Mouse (Mus musculus): ENCODE results near the gene Shisa5. TPM values are rescaled to one million over a fixed set of nuclear protein-coding genes. Genes with fewer than 3 reads are reported as not detected.

The Shisa5 gene
- polyA plus RNA-seq, 1 experiment from 2014 or later = 33.6 TPM

- Histone ChIP-seq H3K4me1 (peaks cover 57% of the 10 kb centered on the region), H3K27ac (peak overlapping the region; percentile 100), H3K36me3 (ENCODE audit: poor library complexity, severe bottlenecking) (peaks cover 45% of the 10 kb centered on the region), H3K4me2 (peak overlapping the region; percentile 98), H3K4me3 (peak overlapping the region; percentile 75), H3K27me3 (no peaks in the 10 kb centered on the region), H3K9me3 (replicated peaks) (no peaks in the 10 kb centered on the region), H3K9ac (peak overlapping the region; percentile 97)
- ATAC-seq = no peak
- WGBS = 53% methylated on average over 5 of the region's 5 CpGs
Measured at GRCm38 (mm10) chr9:109097831-109098230, 59.5 kb downstream of the Shisa5 start.

DNA sequence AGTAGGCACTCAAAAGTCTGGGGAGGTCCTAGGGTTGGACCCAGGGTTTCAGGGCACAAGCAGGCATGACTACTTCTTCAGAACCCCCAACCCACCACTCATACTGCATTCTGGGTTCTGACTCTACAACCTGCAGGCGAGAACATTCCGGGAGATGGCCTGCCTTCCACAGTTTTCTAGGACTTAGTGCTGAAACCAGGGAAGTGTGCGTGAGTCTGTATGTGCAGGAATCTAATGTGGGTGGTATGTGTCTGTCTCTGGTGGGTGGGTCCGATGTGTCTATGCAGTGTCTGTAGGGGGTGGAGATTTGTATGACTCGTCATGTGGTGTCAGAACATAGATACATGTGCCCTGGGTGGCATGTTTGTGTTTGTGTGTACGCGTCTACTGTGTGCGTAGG, 60.0 kb downstream of the Shisa5 start:
- Histone ChIP-seq H3K4me1 (peaks cover 53% of the 10 kb centered on the region), H3K4me2 (peak overlapping the region; percentile 98), H3K27ac (peak overlapping the region; percentile 100), H3K27me3 (no peaks in the 10 kb centered on the region), H3K4me3 (peak overlapping the region; percentile 75), H3K9ac (peak overlapping the region; percentile 97), H3K9me3 (replicated peaks) (no peaks in the 10 kb centered on the region), H3K36me3 (ENCODE audit: poor library complexity, severe bottlenecking) (peaks cover 47% of the 10 kb centered on the region)
- WGBS = 85% methylated on average over 8 of the region's 8 CpGs
- ATAC-seq = no peak

DNA sequence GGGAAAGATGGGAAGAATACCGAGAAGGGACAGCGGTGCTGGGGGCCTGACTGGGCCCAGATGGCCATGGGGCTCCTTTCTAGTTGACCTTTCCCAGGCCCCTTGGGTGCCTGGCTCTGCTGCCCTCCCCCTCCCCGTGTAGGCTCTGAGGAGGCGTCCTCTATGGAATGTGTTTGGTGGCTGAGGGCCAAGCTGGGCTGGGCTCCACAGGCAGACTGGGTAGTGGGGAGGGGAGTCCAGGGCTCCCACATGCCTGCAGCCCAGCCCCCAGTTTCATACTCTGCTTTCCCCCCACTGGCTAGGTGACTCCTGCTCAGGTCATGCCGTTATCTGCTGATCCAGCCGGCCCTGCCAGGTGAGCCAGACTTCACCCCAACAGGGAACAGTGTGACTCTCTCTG, 60.6 kb downstream of the Shisa5 start:
- Histone ChIP-seq H3K9me3 (replicated peaks) (no peaks in the 10 kb centered on the region), H3K4me2 (peak overlapping the region; percentile 98), H3K27me3 (no peaks in the 10 kb centered on the region), H3K36me3 (ENCODE audit: poor library complexity, severe bottlenecking) (peaks cover 53% of the 10 kb centered on the region), H3K4me1 (peaks cover 48% of the 10 kb centered on the region), H3K27ac (peak overlapping the region; percentile 100; the same call in 1 of the 2 replicates), H3K9ac (peak overlapping the region; percentile 97), H3K4me3 (peak overlapping the region; percentile 75)
- ATAC-seq = no peak
- 58% methylated on average over 6 of the region's 6 CpGs for WGBS

- Histone ChIP-seq H3K4me2 (no peak overlapping the region), H3K27me3 (no peaks in the 10 kb centered on the region), H3K9ac (no peak overlapping the region), H3K9me3 (replicated peaks) (no peaks in the 10 kb centered on the region), H3K4me1 (peaks cover 54% of the 10 kb centered on the region), H3K27ac (no peak overlapping the region), H3K4me3 (no peak overlapping the region), H3K36me3 (ENCODE audit: poor library complexity, severe bottlenecking) (peaks cover 68% of the 10 kb centered on the region)
- no peak for ATAC-seq
- 89% methylated on average over 20 of the region's 20 CpGs for WGBS
Measured at GRCm38 (mm10) chr9:109100307-109100928, 62.1 kb downstream of the Shisa5 start.

GRCm38 (mm10) chr9:109101933-109102445, 63.6 kb downstream of the Shisa5 start:
- Histone ChIP-seq H3K36me3 (ENCODE audit: poor library complexity, severe bottlenecking) (peaks cover 83% of the 10 kb centered on the region), H3K4me3 (no peak overlapping the region), H3K27me3 (no peaks in the 10 kb centered on the region), H3K9ac (no peak overlapping the region), H3K27ac (no peak overlapping the region), H3K4me1 (peaks cover 48% of the 10 kb centered on the region), H3K4me2 (no peak overlapping the region), H3K9me3 (replicated peaks) (no peaks in the 10 kb centered on the region)
- no peak for ATAC-seq
- WGBS = 98% methylated on average over 5 of the region's 5 CpGs

- no peak for ATAC-seq
- Histone ChIP-seq H3K4me3 (no peak overlapping the region), H3K4me2 (no peak overlapping the region), H3K9me3 (replicated peaks) (no peaks in the 10 kb centered on the region), H3K4me1 (peaks cover 43% of the 10 kb centered on the region), H3K9ac (peak overlapping the region; percentile 34; the same call in 1 of the 2 replicates), H3K36me3 (ENCODE audit: poor library complexity, severe bottlenecking) (peaks cover 89% of the 10 kb centered on the region), H3K27me3 (no peaks in the 10 kb centered on the region), H3K27ac (no peak overlapping the region)
- 92% methylated on average over 3 of the region's 3 CpGs for WGBS
Measured at GRCm38 (mm10) chr9:109102541-109102940, 64.2 kb downstream of the Shisa5 start.

- no peak overlapping the region for H3K27ac ChIP-seq
- H3K27me3 ChIP-seq = no peaks in the 10 kb centered on the region
- no peaks in the 10 kb centered on the region for H3K9me3 ChIP-seq (replicated peaks)
- no peak overlapping the region for H3K4me2 ChIP-seq
- WGBS = 80% methylated on average over 7 of the region's 7 CpGs
- no peak overlapping the region for H3K4me3 ChIP-seq
- no peak overlapping the region for H3K9ac ChIP-seq
- peaks cover 36% of the 10 kb centered on the region for H3K4me1 ChIP-seq
- ATAC-seq = no peak
- peaks cover 96% of the 10 kb centered on the region for H3K36me3 ChIP-seq (ENCODE audit: poor library complexity, severe bottlenecking)
Measured at GRCm38 (mm10) chr9:109103250-109103649, 64.9 kb downstream of the Shisa5 start.

DNA sequence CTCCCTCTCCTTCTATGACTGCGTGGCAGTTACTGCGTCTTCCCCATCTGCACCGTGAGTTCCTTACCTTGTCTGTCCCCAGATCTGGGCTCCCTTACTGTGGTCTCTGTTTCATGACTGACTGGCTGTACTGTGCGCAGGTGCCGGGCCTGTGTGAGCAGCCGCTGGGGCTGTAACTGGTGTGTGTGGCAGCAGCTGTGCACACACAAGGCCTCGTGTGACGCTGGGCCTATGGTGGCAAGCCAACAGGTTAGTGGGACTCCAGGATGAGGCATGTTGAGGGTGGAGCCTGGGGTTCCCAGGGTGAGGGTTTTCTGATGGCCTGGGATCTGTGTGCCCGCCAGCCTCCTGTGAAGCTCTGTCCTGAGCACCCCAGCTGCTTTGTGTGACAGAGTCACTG, 65.7 kb downstream of the Shisa5 start:
- Histone ChIP-seq H3K9me3 (replicated peaks) (no peaks in the 10 kb centered on the region), H3K4me3 (no peak overlapping the region), H3K27ac (no peak overlapping the region; the same call in 1 of the 2 replicates), H3K36me3 (ENCODE audit: poor library complexity, severe bottlenecking) (peaks cover 100% of the 10 kb centered on the region), H3K4me2 (no peak overlapping the region), H3K9ac (no peak overlapping the region), H3K4me1 (peaks cover 27% of the 10 kb centered on the region), H3K27me3 (no peaks in the 10 kb centered on the region)
- 89% methylated on average over 9 of the region's 9 CpGs for WGBS
- ATAC-seq = no peak

DNA sequence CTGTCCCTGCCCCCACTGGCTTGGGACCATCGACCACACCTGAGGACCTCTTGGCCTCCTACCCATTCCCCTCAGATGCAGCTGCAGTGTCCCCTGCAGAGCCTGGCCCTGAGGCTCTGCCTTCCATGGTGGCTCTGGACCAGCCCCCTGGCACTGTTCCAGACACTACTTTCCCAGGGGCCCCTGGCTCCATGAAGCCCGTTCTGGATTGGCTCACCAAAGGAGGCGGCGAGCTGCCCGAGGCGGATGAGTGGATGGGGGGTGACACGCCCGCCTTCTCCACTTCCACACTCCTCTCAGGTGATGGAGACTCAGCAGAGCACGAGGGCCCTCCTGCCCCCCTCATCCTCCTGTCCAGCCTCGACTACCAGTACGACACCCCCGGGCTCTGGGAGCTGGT, 66.6 kb downstream of the Shisa5 start:
- H3K9ac ChIP-seq = no peak overlapping the region; the same call in 1 of the 2 replicates
- no peak overlapping the region for H3K4me3 ChIP-seq
- H3K27me3 ChIP-seq = no peaks in the 10 kb centered on the region
- 0 out of 2 replicates have a peak overlapping the region, but pooled peaks have one; percentile 3 for H3K27ac ChIP-seq
- H3K4me2 ChIP-seq = no peak overlapping the region
- peaks cover 100% of the 10 kb centered on the region for H3K36me3 ChIP-seq (ENCODE audit: poor library complexity, severe bottlenecking)
- H3K4me1 ChIP-seq = peaks cover 19% of the 10 kb centered on the region
- no peak for ATAC-seq
- no peaks in the 10 kb centered on the region for H3K9me3 ChIP-seq (replicated peaks)
- 71% methylated on average over 12 of the region's 12 CpGs for WGBS

- H3K36me3 ChIP-seq (ENCODE audit: poor library complexity, severe bottlenecking) = peaks cover 100% of the 10 kb centered on the region
- no peak overlapping the region for H3K4me2 ChIP-seq
- H3K4me3 ChIP-seq = no peak overlapping the region
- H3K4me1 ChIP-seq = peaks cover 17% of the 10 kb centered on the region
- no peak for ATAC-seq
- H3K27me3 ChIP-seq = no peaks in the 10 kb centered on the region
- 0 out of 2 replicates have a peak overlapping the region, but pooled peaks have one; percentile 1 for H3K27ac ChIP-seq
- H3K9ac ChIP-seq = no peak overlapping the region
- no peaks in the 10 kb centered on the region for H3K9me3 ChIP-seq (replicated peaks)
- WGBS = 94% methylated on average over 12 of the region's 12 CpGs
Measured at GRCm38 (mm10) chr9:109105648-109106047, 67.3 kb downstream of the Shisa5 start.

DNA sequence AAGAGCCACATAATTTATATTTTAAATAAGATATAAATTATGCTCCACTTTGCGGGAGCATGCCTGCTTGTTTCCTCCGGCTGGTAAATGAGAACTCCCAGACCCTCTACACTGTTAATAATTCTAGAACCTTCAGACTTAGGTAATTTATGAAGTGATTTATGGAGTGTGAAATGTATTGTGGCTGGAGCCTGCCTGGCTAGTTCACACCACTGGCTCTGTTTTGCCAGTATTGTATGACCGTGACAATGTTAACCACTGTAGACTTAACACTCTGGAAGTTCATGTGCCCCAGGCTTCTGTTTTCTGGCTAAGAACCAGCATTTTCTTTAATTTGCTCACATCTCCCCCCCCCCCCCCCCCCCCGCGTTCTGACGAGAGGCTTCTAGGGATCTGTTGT, 69.0 kb downstream of the Shisa5 start:
- no peak overlapping the region for H3K27ac ChIP-seq
- no peak overlapping the region for H3K4me3 ChIP-seq
- no peak overlapping the region for H3K4me2 ChIP-seq
- WGBS = 88% methylated on average over 5 of the region's 6 CpGs
- H3K27me3 ChIP-seq = no peaks in the 10 kb centered on the region
- no peaks in the 10 kb centered on the region for H3K9me3 ChIP-seq (replicated peaks)
- ATAC-seq = no peak
- peaks cover 100% of the 10 kb centered on the region for H3K36me3 ChIP-seq (ENCODE audit: poor library complexity, severe bottlenecking)
- no peak overlapping the region for H3K9ac ChIP-seq
- H3K4me1 ChIP-seq = peaks cover 15% of the 10 kb centered on the region

Data from forebrain, embryonic 13.5 days (tissue).